8 mouse cellular contexts compared by ENCODE assay signal in genomic region chr12:83922724-83923485, GRCm38 (mm10). TPM values are rescaled to one million over a fixed set of nuclear protein-coding genes. Genes with fewer than 3 reads are reported as not detected.
DNase-seq lines count a peak whose midpoint lies in the region; ATAC-seq lines count a peak whose summit lies in the region.

No protein-coding gene starts in this region.

- no peak for DNase-seq in heart, adult 8-10 months (ENCODE audit: low spot score)
- no peak for DNase-seq in embryonic facial prominence, embryonic 14.5 days (ENCODE audit: low spot score)
- DNase-seq in neural tube, embryonic 11.5 days (ENCODE audit: low spot score) = no peak
- DNase-seq in right cerebral cortex, adult 2 months (ENCODE audit: low spot score in 2 of 2) = no peak
- DNase-seq in T-cell, adult 2 months (ENCODE audit: low spot score) = no peak
- no peak for DNase-seq in left cerebral cortex, postnatal 10 days (ENCODE audit: extremely low spot score in 1 of 2, low spot score in 2 of 2)

- no peaks in the 10 kb centered on the region for H3K27me3 ChIP-seq in heart, embryonic 14.5 days (ENCODE audit: control insufficient read depth, insufficient read depth, low read length)
- H3K27me3 ChIP-seq in embryonic facial prominence, embryonic 14.5 days (replicated peaks; ENCODE audit: control insufficient read depth, insufficient read depth, low read length) = no peaks in the 10 kb centered on the region
- H3K27me3 ChIP-seq in kidney, embryonic 16.5 days (ENCODE audit: insufficient read depth, low read length) = no peaks in the 10 kb centered on the region
- no peaks in the 10 kb centered on the region for H3K27me3 ChIP-seq in neural tube, embryonic 11.5 days (ENCODE audit: control insufficient read depth, insufficient read depth, low read length)

- peak overlapping the region; percentile 65 for H3K4me2 ChIP-seq in heart, embryonic 14.5 days (ENCODE audit: low read length)
- peak overlapping the region; percentile 69 for H3K4me2 ChIP-seq in embryonic facial prominence, embryonic 14.5 days (ENCODE audit: low read depth, low read length)
- H3K4me2 ChIP-seq in kidney, embryonic 16.5 days (replicated peaks; ENCODE audit: low read depth, low read length) = peak overlapping the region; percentile 55
- H3K4me2 ChIP-seq in neural tube, embryonic 11.5 days (ENCODE audit: low read depth) = peak overlapping the region; percentile 60

- H3K4me1 ChIP-seq in heart, embryonic 14.5 days (ENCODE audit: control insufficient read depth in 2 of 2, insufficient read depth in 2 of 2, low read length in 2 of 2) = peaks cover 14 to 35% of the 10 kb centered on the region in 2 experiments
- H3K4me1 ChIP-seq in embryonic facial prominence, embryonic 14.5 days (ENCODE audit: control insufficient read depth, insufficient read depth, low read length) = peaks cover 11% of the 10 kb centered on the region
- H3K4me1 ChIP-seq in kidney, embryonic 16.5 days (ENCODE audit: insufficient read depth, low read length) = peaks cover 45% of the 10 kb centered on the region
- no peaks in the 10 kb centered on the region; the same call in 1 of the 2 replicates for H3K4me1 ChIP-seq in neural tube, embryonic 11.5 days (ENCODE audit: control insufficient read depth, insufficient read depth, low read length)

- no peaks in the 10 kb centered on the region for H3K36me3 ChIP-seq in heart, embryonic 14.5 days (ENCODE audit: control insufficient read depth, insufficient read depth, low read length)
- no peaks in the 10 kb centered on the region for H3K36me3 ChIP-seq in embryonic facial prominence, embryonic 14.5 days (ENCODE audit: control insufficient read depth, insufficient read depth, low read length)
- no peaks in the 10 kb centered on the region for H3K36me3 ChIP-seq in kidney, embryonic 16.5 days (ENCODE audit: insufficient read depth, low read length)
- H3K36me3 ChIP-seq in neural tube, embryonic 11.5 days (ENCODE audit: control insufficient read depth, insufficient read depth, low read length) = no peaks in the 10 kb centered on the region

- intact Hi-C loops in left cerebral cortex, postnatal 10 days (cut with DNase I) = loop anchor here (10.0 kb wide), 1 partner anchor 198 kb away; no protein-coding TSS in a partner anchor

- H3K27ac ChIP-seq in heart, embryonic 14.5 days (replicated peaks in 1 of 2; ENCODE audit: control insufficient read depth in 1 of 2, insufficient read depth in 1 of 2, low read depth in 2 of 2, low read length in 2 of 2) = peak overlapping the region in 1 of 2 experiments; percentile 82; a peak in 3 of 4 replicates
- H3K27ac ChIP-seq in embryonic facial prominence, embryonic 14.5 days (replicated peaks; ENCODE audit: low read depth, low read length) = peak overlapping the region; percentile 76
- H3K27ac ChIP-seq in kidney, embryonic 16.5 days (ENCODE audit: low read length) = peak overlapping the region; percentile 92; the same call in 1 of the 2 replicates
- no peak overlapping the region for H3K27ac ChIP-seq in neural tube, embryonic 11.5 days (ENCODE audit: low read depth, low read length)

- H3K9me3 ChIP-seq in heart, embryonic 14.5 days (ENCODE audit: control insufficient read depth, low read length) = no peaks in the 10 kb centered on the region
- H3K9me3 ChIP-seq in embryonic facial prominence, embryonic 14.5 days (ENCODE audit: control insufficient read depth, low read length) = no peaks in the 10 kb centered on the region
- no peaks in the 10 kb centered on the region for H3K9me3 ChIP-seq in kidney, embryonic 16.5 days (ENCODE audit: low read length)
- H3K9me3 ChIP-seq in neural tube, embryonic 11.5 days (ENCODE audit: control insufficient read depth, low read length) = no peaks in the 10 kb centered on the region

- WGBS in heart, embryonic 14.5 days = 32% methylated on average over 8 of the region's 8 CpGs
- WGBS in embryonic facial prominence, embryonic 14.5 days = 32% methylated on average over 8 of the region's 8 CpGs
- 33% methylated on average over 8 of the region's 8 CpGs for WGBS in kidney, embryonic 16.5 days
- WGBS in neural tube, embryonic 11.5 days = 48% methylated on average over 8 of the region's 8 CpGs

- no peak for ATAC-seq in heart, embryonic 14.5 days (ENCODE audit: insufficient number of reproducible peaks, insufficient read depth, low FRiP score, low read depth)
- no peak for ATAC-seq in embryonic facial prominence, embryonic 14.5 days (ENCODE audit: low read depth)
- no peak for ATAC-seq in kidney, embryonic 16.5 days (ENCODE audit: low FRiP score, low TSS enrichment)
- no peak for ATAC-seq in neural tube, embryonic 11.5 days (ENCODE audit: insufficient read depth, low FRiP score, low TSS enrichment)

- peak overlapping the region; percentile 80 for H3K9ac ChIP-seq in heart, embryonic 14.5 days (ENCODE audit: low read length)
- H3K9ac ChIP-seq in embryonic facial prominence, embryonic 14.5 days (ENCODE audit: low read depth, low read length) = peak overlapping the region; percentile 61
- H3K9ac ChIP-seq in kidney, embryonic 16.5 days (replicated peaks; ENCODE audit: low read length) = peak overlapping the region; percentile 74
- peak overlapping the region; percentile 59 for H3K9ac ChIP-seq in neural tube, embryonic 11.5 days (ENCODE audit: low read length)

- H3K4me3 ChIP-seq in heart, embryonic 14.5 days (ENCODE audit: control insufficient read depth in 1 of 2, insufficient read depth in 1 of 2, low read depth in 1 of 2, low read length in 2 of 2) = peak overlapping the region; percentile 62 to 99; a peak in 3 of 4 replicates
- H3K4me3 ChIP-seq in embryonic facial prominence, embryonic 14.5 days (ENCODE audit: low read depth, low read length) = peak overlapping the region; percentile 94
- peak overlapping the region; percentile 68 for H3K4me3 ChIP-seq in kidney, embryonic 16.5 days (ENCODE audit: low read length)
- peak overlapping the region; percentile 95 for H3K4me3 ChIP-seq in neural tube, embryonic 11.5 days (ENCODE audit: low read depth, low read length)

RNA-seq across cellular contexts. Expression of gene Numb, which starts 1.2 kb away (rescaled TPM):
- 29.9 and 31.8 TPM in 2 replicates for polyA plus RNA-seq in heart, embryonic 14.5 days (2014; fragmentation: Nextera tagmentation; extraction: Ambion mirVana)
- total RNA-seq in heart, adult 8-10 months (2022) = 10 to 100 TPM; 27.6 to 36.5 (median 29.3) TPM
- 29.9 and 33.1 TPM in 2 replicates for polyA plus RNA-seq in embryonic facial prominence, embryonic 14.5 days (2014; fragmentation: Nextera tagmentation; extraction: Ambion mirVana)
- 44.3 and 51.6 TPM in 2 replicates for polyA plus RNA-seq in kidney, embryonic 16.5 days (2015; fragmentation: Nextera tagmentation; extraction: Ambion mirVana)
- polyA plus RNA-seq in neural tube, embryonic 11.5 days (2014; fragmentation: Nextera tagmentation; extraction: Ambion mirVana) = 27.1 and 30.8 TPM in 2 replicates
- total RNA-seq in left cerebral cortex, postnatal 10 days (2021) = 10 to 100 TPM; 30.6 to 32.3 TPM

RNA-seq across cellular contexts. Expression of gene Riox1, which starts 27.5 kb away (rescaled TPM):
- 7.8 and 9.2 TPM in 2 replicates for polyA plus RNA-seq in heart, embryonic 14.5 days (2014; fragmentation: Nextera tagmentation; extraction: Ambion mirVana)
- 1 to 10 TPM; 4.3 to 5.9 (median 4.7) TPM for total RNA-seq in heart, adult 8-10 months (2022)
- polyA plus RNA-seq in embryonic facial prominence, embryonic 14.5 days (2014; fragmentation: Nextera tagmentation; extraction: Ambion mirVana) = 11.8 and 13.0 TPM in 2 replicates
- 11.2 and 11.5 TPM in 2 replicates for polyA plus RNA-seq in kidney, embryonic 16.5 days (2015; fragmentation: Nextera tagmentation; extraction: Ambion mirVana)
- polyA plus RNA-seq in neural tube, embryonic 11.5 days (2014; fragmentation: Nextera tagmentation; extraction: Ambion mirVana) = 17.8 and 18.9 TPM in 2 replicates
- total RNA-seq in left cerebral cortex, postnatal 10 days (2021) = 10 to 100 TPM; 16.6 to 17.1 TPM
